Mouse (Mus musculus) brain, embryonic 14.5 days (tissue): ENCODE data around the gene Gm14214.

ENCODE experiments used
- CTCF ChIP-seq: fragments of 200-500 bp; IDR thresholded peaks from 2 replicates; pipeline ENCODE4 v1.5.1; 2012; ENCODE audit warnings: inconsistent platforms, mild to moderate bottlenecking, moderate library complexity, borderline replicate concordance; ENCODE audit not compliant: insufficient read depth, insufficient read length; ENCODE audit errors: extremely low read depth
- POLR2A ChIP-seq: fragments of 200-500 bp; IDR thresholded peaks from 2 replicates; pipeline ENCODE4 v1.6.1; 2012; ENCODE audit warnings: mild to moderate bottlenecking, inconsistent platforms, borderline replicate concordance; ENCODE audit not compliant: poor library complexity, insufficient read depth, insufficient read length, severe bottlenecking; ENCODE audit errors: extremely low read depth

GRCm38 (mm10) chr2:154743915-154744314 is 25.9 kb downstream of the Gm14214 start:
- TF ChIP-seq CTCF = no peak
- TF ChIP-seq POLR2A = no peak
